Mouse (Mus musculus): ENCODE measurements at regions not wholly inside any gene's neighbourhood (a gene's known extent, or its start where the extent isn't known, plus 50 kb on each side); places are given as distances from the start of the nearest gene placed in this dataset.

GRCm38 (mm10) chr14:48753084-48753483, 79.5 kb upstream of the Otx2 start:
- no peak for DNase-seq

- DNase-seq: no peak
Measured at GRCm38 (mm10) chr14:48752579-48752905, 78.9 kb upstream of the Otx2 start.

GRCm38 (mm10) chr14:48751751-48752578, 78.3 kb upstream of the Otx2 start:
- no peak for DNase-seq

- DNase-seq: no peak
Measured at GRCm38 (mm10) chr14:48750994-48751393, 77.4 kb upstream of the Otx2 start.

- DNase-seq: no peak
Measured at GRCm38 (mm10) chr14:48748976-48749375, 75.4 kb upstream of the Otx2 start.

GRCm38 (mm10) chr14:48747936-48748335, 74.3 kb upstream of the Otx2 start:
- DNase-seq: no peak

- DNase-seq: no peak
Measured at GRCm38 (mm10) chr14:48740942-48741602, 67.5 kb upstream of the Otx2 start.

- DNase-seq: no peak
Measured at GRCm38 (mm10) chr14:48739121-48739520, 65.5 kb upstream of the Otx2 start.

- DNase-seq: no peak
Measured at GRCm38 (mm10) chr14:48738641-48739040, 65.0 kb upstream of the Otx2 start.

- no peak for DNase-seq
Measured at GRCm38 (mm10) chr14:48738213-48738612, 64.6 kb upstream of the Otx2 start.

- DNase-seq: no peak
Measured at GRCm38 (mm10) chr14:48736969-48737860, 63.6 kb upstream of the Otx2 start.

GRCm38 (mm10) chr14:48736211-48736610, 62.6 kb upstream of the Otx2 start:
- DNase-seq: no peak

- no peak for DNase-seq
Measured at GRCm38 (mm10) chr14:48729996-48730395, 56.4 kb upstream of the Otx2 start.

All from layer of hippocampus, postnatal 36 days (tissue).